Mouse (Mus musculus): ENCODE data around the gene Alg1. TPM values are rescaled to one million over a fixed set of nuclear protein-coding genes. Genes with fewer than 3 reads are reported as not detected.

Gene Alg1
- total RNA-seq, 2 experiments from 2014 or later: 25.6 to 26.8 TPM

Small RNA genes lying within 50 kb of the gene (microRNA-seq; reads per million reads assigned to microRNA genes)
- gene Gm23689: 0 reads per million in 2 experiments
- gene Gm26095: 0 reads per million in 2 experiments
- gene Mir6364: 0 reads per million in 2 experiments

Other genes starting within 250 kb of the Alg1 start
- gene Sept12, start 235.8 kb upstream of the Alg1 start, total RNA-seq (2021): not detected
- not detected for gene Smim22, start 226.3 kb upstream of the Alg1 start, total RNA-seq (2021)
- 100 to 1,000 TPM; 198 to 216 TPM for gene Rogdi, start 220.1 kb upstream of the Alg1 start, total RNA-seq (2021)
- gene Glyr1, start 183.8 kb upstream of the Alg1 start, total RNA-seq (2021): 100 to 1,000 TPM; 139 to 149 TPM
- gene Ubn1, start 183.6 kb upstream of the Alg1 start, total RNA-seq (2021): 10 to 100 TPM; 42.1 to 43.9 TPM
- gene Ppl, start 101.2 kb upstream of the Alg1 start, total RNA-seq (2021): 1 to 10 TPM; 2.1 to 2.6 TPM
- gene Sec14l5, start 86.5 kb upstream of the Alg1 start, total RNA-seq (2021): 1 to 10 TPM; 5.1 to 6.8 TPM
- 10 to 100 TPM; 13.2 to 14.6 TPM for gene Nagpa, start 29.6 kb upstream of the Alg1 start, total RNA-seq (2021)
- gene AU021092, start 11.3 kb upstream of the Alg1 start, total RNA-seq (2021): 1 to 10 TPM; 4.5 TPM
- 1 to 10 TPM; 4.2 to 4.3 TPM for gene Eef2kmt, start 22.4 kb downstream of the Alg1 start, total RNA-seq (2021)

Data from left cerebral cortex, adult 18-20 months (tissue).